Mouse (Mus musculus) gastrocnemius, adult 8-10 months (tissue): Measurements from ENCODE around the gene P2rx6. TPM values are rescaled to one million over a fixed set of nuclear protein-coding genes. Genes with fewer than 3 reads are reported as not detected.

Source experiments
- DNase-seq, 2 experiments: peaks; one replicate each; pipeline ENCODE4 v3.0.0; 2022; ENCODE audit warnings: low spot score in 2 of 2
- total RNA-seq, 4 experiments: library from RNA; stranded (reverse); gene quantifications; 2 replicates each; pipeline ENCODE4 v1.2.4; 2022

Gene P2rx6
- total RNA-seq, 4 experiments from 2014 or later: 9.0 to 12.5 (median 11.3) TPM

GRCm38 (mm10) chr16:17626269-17626555 is 64.5 kb downstream of the P2rx6 start:
- DNase-seq: no peak

Other genes with a start within 250 kb of the P2rx6 start
- not detected for gene Serpind1, start 230.5 kb upstream of the P2rx6 start, total RNA-seq
- 10 to 100 TPM; 17.1 to 21.0 (median 18.9) TPM for gene Snap29, start 155.9 kb upstream of the P2rx6 start, total RNA-seq
- gene Pi4ka, start 155.6 kb upstream of the P2rx6 start, total RNA-seq: 10 to 100 TPM; 21.0 to 24.0 (median 22.1) TPM
- 10 to 100 TPM; 20.9 to 29.2 (median 22.4) TPM for gene Crkl, start 109.9 kb upstream of the P2rx6 start, total RNA-seq
- under 1 TPM; 0.12 to 0.70 (median 0.28) TPM for gene Aifm3, start 72.3 kb upstream of the P2rx6 start, total RNA-seq
- gene Lztr1, start 53.2 kb upstream of the P2rx6 start, total RNA-seq: 10 to 100 TPM; 20.3 to 26.1 (median 23.5) TPM
- gene Thap7, start 30.7 kb upstream of the P2rx6 start, total RNA-seq: 10 to 100 TPM; 13.7 to 16.0 (median 15.1) TPM
- 1 to 10 TPM in 3 of 4 experiments, under 1 TPM in 1; 0.85 to 1.9 (median 1.8) TPM for gene Lrrc74b, start 638 bp upstream of the P2rx6 start, total RNA-seq
- under 1 TPM in 2 of 4 experiments, not detected in 2; 0.19 to 0.40 TPM for gene Slc7a4, start 21.3 kb downstream of the P2rx6 start, total RNA-seq
- gene Smpd4, start 57.5 kb downstream of the P2rx6 start, total RNA-seq: 10 to 100 TPM in 3 of 4 experiments, 1 to 10 TPM in 1; 8.8 to 13.8 (median 12.1) TPM
- under 1 TPM in 2 of 4 experiments, not detected in 2; 0.41 to 0.81 TPM for gene Ccdc74a, start 84.6 kb downstream of the P2rx6 start, total RNA-seq
- 10 to 100 TPM; 11.7 to 16.7 (median 14.4) TPM for gene Med15, start 171.0 kb downstream of the P2rx6 start, total RNA-seq
- 10 to 100 TPM; 20.1 to 30.6 (median 25.4) TPM for gene Klhl22, start 197.7 kb downstream of the P2rx6 start, total RNA-seq
- 1 to 10 TPM; 1.1 to 3.3 (median 2.4) TPM for gene Scarf2, start 235.4 kb downstream of the P2rx6 start, total RNA-seq